8 mouse cellular contexts compared by ENCODE assay signal in genomic region chr17:34644608-34645007, GRCm38 (mm10). TPM values are rescaled to one million over a fixed set of nuclear protein-coding genes. Genes with fewer than 3 reads are reported as not detected.
DNase-seq lines count a peak whose midpoint lies in the region; ATAC-seq and TF ChIP-seq lines count a peak whose summit lies in the region.

Gene Fkbpl, plus strand, starts transcription at chr17:34644764.

- H3K9me3 ChIP-seq in embryonic facial prominence, embryonic 15.5 days (replicated peaks) = no peaks in the 10 kb centered on the region
- H3K9me3 ChIP-seq in kidney, embryonic 14.5 days (ENCODE audit: control insufficient read depth, low read length) = no peaks in the 10 kb centered on the region
- no peaks in the 10 kb centered on the region for H3K9me3 ChIP-seq in limb, embryonic 15.5 days

- H3K4me2 ChIP-seq in embryonic facial prominence, embryonic 15.5 days (replicated peaks) = peak within 1 kb of the TSS; percentile 67
- peak within 1 kb of the TSS; percentile 66 for H3K4me2 ChIP-seq in kidney, embryonic 14.5 days (replicated peaks; ENCODE audit: low read depth, low read length)
- peak within 1 kb of the TSS; percentile 72 for H3K4me2 ChIP-seq in limb, embryonic 15.5 days

- peak; percentile 83 for ATAC-seq in embryonic facial prominence, embryonic 15.5 days (ENCODE audit: insufficient number of reproducible peaks, low FRiP score, low TSS enrichment, low read depth)
- peak; percentile 83 for ATAC-seq in kidney, embryonic 14.5 days (ENCODE audit: low FRiP score, low TSS enrichment)
- peak; percentile 79 for ATAC-seq in limb, embryonic 15.5 days (ENCODE audit: insufficient number of reproducible peaks, low FRiP score, low TSS enrichment, low read depth)

- H3K4me1 ChIP-seq in bone marrow, adult 2 months (ENCODE audit: control insufficient read depth, insufficient read depth, low read length) = peaks cover 7% of the 10 kb centered on the region
- H3K4me1 ChIP-seq in embryonic facial prominence, embryonic 15.5 days = peaks cover 49% of the 10 kb centered on the region
- peaks cover 27% of the 10 kb centered on the region for H3K4me1 ChIP-seq in kidney, embryonic 14.5 days (ENCODE audit: control insufficient read depth, insufficient read depth, low read length)
- peaks cover 46% of the 10 kb centered on the region for H3K4me1 ChIP-seq in limb, embryonic 15.5 days

- no peaks in the 10 kb centered on the region for H3K27me3 ChIP-seq in embryonic facial prominence, embryonic 15.5 days
- no peaks in the 10 kb centered on the region for H3K27me3 ChIP-seq in kidney, embryonic 14.5 days (ENCODE audit: control insufficient read depth, insufficient read depth, low read length)
- no peaks in the 10 kb centered on the region for H3K27me3 ChIP-seq in limb, embryonic 15.5 days

- WGBS in bone marrow, adult 2 months = 1% methylated on average over 16 of the region's 16 CpGs
- 1% methylated on average over 16 of the region's 16 CpGs for WGBS in embryonic facial prominence, embryonic 15.5 days
- under 1% methylated on average over 16 of the region's 16 CpGs for WGBS in kidney, embryonic 14.5 days
- WGBS in limb, embryonic 15.5 days = under 1% methylated on average over 16 of the region's 16 CpGs

- peak within 1 kb of the TSS; percentile 70 for H3K9ac ChIP-seq in embryonic facial prominence, embryonic 15.5 days
- peak within 1 kb of the TSS; percentile 74 for H3K9ac ChIP-seq in kidney, embryonic 14.5 days (ENCODE audit: low read depth, low read length)
- peak within 1 kb of the TSS; percentile 58 for H3K9ac ChIP-seq in limb, embryonic 15.5 days

- peak within 1 kb of the TSS; percentile 55 for H3K27ac ChIP-seq in bone marrow, adult 2 months (ENCODE audit: control insufficient read depth, insufficient read depth, low read depth, low read length, poor library complexity)
- H3K27ac ChIP-seq in embryonic facial prominence, embryonic 15.5 days (replicated peaks) = peak within 1 kb of the TSS; percentile 82
- H3K27ac ChIP-seq in kidney, embryonic 14.5 days (ENCODE audit: low read depth, low read length) = peak within 1 kb of the TSS; percentile 62; the same call in 1 of the 2 replicates
- H3K27ac ChIP-seq in limb, embryonic 15.5 days = peak within 1 kb of the TSS; percentile 78

- peak within 1 kb of the TSS; percentile 71 for H3K4me3 ChIP-seq in bone marrow, adult 2 months (replicated peaks; ENCODE audit: control insufficient read depth, low read depth, low read length)
- peak within 1 kb of the TSS; percentile 69 for H3K4me3 ChIP-seq in embryonic facial prominence, embryonic 15.5 days (replicated peaks)
- H3K4me3 ChIP-seq in kidney, embryonic 14.5 days (ENCODE audit: low read length) = peak within 1 kb of the TSS; percentile 67
- peak within 1 kb of the TSS; percentile 66 for H3K4me3 ChIP-seq in limb, embryonic 15.5 days

- peak; percentile 99 for DNase-seq in 416B (ENCODE audit: low read depth)
- DNase-seq in heart, adult 9 months (ENCODE audit: low spot score in 2 of 2) = peak; percentile 96 to 97
- peak; percentile 90 to 94 for DNase-seq in monocyte, adult 2 months (ENCODE audit: low read depth in 1 of 2, low spot score in 2 of 2)
- peak; percentile 92 to 95 for DNase-seq in spleen, postnatal 36 days (ENCODE audit: low spot score in 2 of 2)

- TF ChIP-seq POLR2A in bone marrow, adult 2 months (IDR thresholded peaks at IDR 0.05; ENCODE audit: borderline replicate concordance, control insufficient read depth, low read depth, low read length) = no peak

- no peak for TF ChIP-seq CTCF in bone marrow, adult 2 months (IDR thresholded peaks at IDR 0.05; ENCODE audit: control insufficient read depth, insufficient read depth, low read length)

- H3K36me3 ChIP-seq in embryonic facial prominence, embryonic 15.5 days = peaks cover 11% of the 10 kb centered on the region
- H3K36me3 ChIP-seq in kidney, embryonic 14.5 days (ENCODE audit: control insufficient read depth, insufficient read depth, low read length) = peaks cover 11% of the 10 kb centered on the region; the same call in 1 of the 2 replicates
- peaks cover 10% of the 10 kb centered on the region for H3K36me3 ChIP-seq in limb, embryonic 15.5 days

RNA-seq across cellular contexts. Expression of gene Fkbpl, which starts in this region (rescaled TPM):
- polyA plus RNA-seq in bone marrow, adult 2 months (2011; ENCODE audit: insufficient read depth, insufficient read length, low replicate concordance, missing spikeins) = 4.6 and 13.6 TPM in 2 replicates
- polyA plus RNA-seq in embryonic facial prominence, embryonic 15.5 days (2015; fragmentation: Nextera tagmentation; extraction: Ambion mirVana) = 16.2 and 16.8 TPM in 2 replicates
- polyA plus RNA-seq in kidney, embryonic 14.5 days (2014; fragmentation: Nextera tagmentation; extraction: Ambion mirVana) = 14.8 and 16.5 TPM in 2 replicates
- 15.5 and 17.1 TPM in 2 replicates for polyA plus RNA-seq in limb, embryonic 15.5 days (2015; fragmentation: Nextera tagmentation; extraction: Ambion mirVana)

Comparison
In these comparisons a context has a peak if more than half of its experiments do, and no peak if none do; other contexts are left out.
1. Peak in every context shown above with its lines: DNase-seq, ATAC-seq, H3K4me3 ChIP-seq and H3K27ac ChIP-seq.